Mouse (Mus musculus) liver, postnatal 0 days (tissue): ENCODE data around the gene Coasy.

ENCODE experiments used
- CTCF ChIP-seq: sonication (generic); IDR thresholded peaks from 2 replicates; pipeline ENCODE4 v1.5.1; 2016; ENCODE audit warnings: antibody characterized with exemption, low read depth
- EP300 ChIP-seq: IDR thresholded peaks from 2 replicates; pipeline ENCODE4 v1.6.1; 2016; ENCODE audit warnings: antibody characterized with exemption, low read depth, mild to moderate bottlenecking

- TF ChIP-seq EP300 (no peak), CTCF (no peak)
These were observed 52.0 kb downstream of the Coasy start for GRCm38 (mm10) chr11:101134217-101134865.
